Mouse (Mus musculus) embryonic facial prominence, embryonic 10.5 days (tissue): ENCODE results near the gene Slc44a5. TPM values are rescaled to one million over a fixed set of nuclear protein-coding genes. Genes with fewer than 3 reads are reported as not detected.
A peak's percentile ranks its signal among the peaks of the same experiment; 100 is the strongest.

Source experiments
- DNase-seq: peaks from one replicate; pipeline ENCODE4 v3.0.0-alpha.2; 2017; ENCODE audit warnings: low spot score
- H3K27ac ChIP-seq: fragments of 300-500 bp; sonication (generic); replicated peaks from 2 replicates; pipeline ENCODE4 v1.5.1; 2016; ENCODE audit warnings: mild to moderate bottlenecking
- H3K27me3 ChIP-seq: fragments of 300-500 bp; sonication (generic); replicated peaks from 2 replicates; pipeline ENCODE4 v1.6.1; 2016; ENCODE audit warnings: low read depth, mild to moderate bottlenecking; ENCODE audit not compliant: poor library complexity, severe bottlenecking
- H3K36me3 ChIP-seq: fragments of 300-500 bp; sonication (generic); replicated peaks from 2 replicates; pipeline ENCODE4 v1.6.1; 2016; ENCODE audit warnings: mild to moderate bottlenecking, moderate library complexity
- H3K4me1 ChIP-seq: fragments of 300-500 bp; sonication (generic); 2 replicates; pipeline ENCODE4 v1.6.1; 2016
- H3K4me3 ChIP-seq: fragments of 300-500 bp; sonication (generic); 2 replicates; pipeline ENCODE4 v1.5.1; 2016; ENCODE audit warnings: mild to moderate bottlenecking, moderate library complexity
- H3K9me3 ChIP-seq: fragments of 300-500 bp; sonication (generic); 2 replicates; pipeline ENCODE4 v1.6.1; 2016; ENCODE audit warnings: mild to moderate bottlenecking
- WGBS: fragments of 180-500 bp; shearing (Covaris S2); methylation state at CpG from one replicate; pipeline ENCODE4 v1.1.7; 2016; 5-methylcytosine and 5-hydroxymethylcytosine counted together
- polyA plus RNA-seq: library from polyadenylated mRNA; unstranded; fragments of >200 nt; fragmentation: Nextera tagmentation; extraction: Ambion mirVana; gene quantifications from 2 replicates; pipeline ENCODE4 v1.2.1, GENCODE M21; 2016

The Slc44a5 gene
- polyA plus RNA-seq, 1 experiment from 2014 or later, result 0.56 TPM

- no peaks in the 10 kb centered on the region for H3K9me3 ChIP-seq
- H3K4me1 ChIP-seq, result peaks cover 26% of the 10 kb centered on the region
- H3K4me3 ChIP-seq, result no peak overlapping the region
- H3K36me3 ChIP-seq, result no peaks in the 10 kb centered on the region
- no peak overlapping the region for H3K27ac ChIP-seq
- 74% methylated on average over 4 of the region's 4 CpGs for WGBS
- DNase-seq, result no peak
- no peaks in the 10 kb centered on the region for H3K27me3 ChIP-seq
Measured at GRCm38 (mm10) chr3:153947271-153947670, 26.0 kb upstream of the Slc44a5 start.

- Histone ChIP-seq H3K4me1 (peaks cover 17% of the 10 kb centered on the region), H3K27ac (no peak overlapping the region), H3K4me3 (no peak overlapping the region), H3K9me3 (no peaks in the 10 kb centered on the region), H3K27me3 (no peaks in the 10 kb centered on the region), H3K36me3 (no peaks in the 10 kb centered on the region)
- no peak for DNase-seq
- 83% methylated on average over 2 of the region's 2 CpGs for WGBS
Measured at GRCm38 (mm10) chr3:153948176-153948575, 25.1 kb upstream of the Slc44a5 start.

GRCm38 (mm10) chr3:153957916-153958315, 15.3 kb upstream of the Slc44a5 start:
- no peak overlapping the region for H3K4me3 ChIP-seq
- no peaks in the 10 kb centered on the region for H3K27me3 ChIP-seq
- no peak for DNase-seq
- H3K36me3 ChIP-seq, result no peaks in the 10 kb centered on the region
- H3K27ac ChIP-seq, result no peak overlapping the region
- H3K4me1 ChIP-seq, result no peaks in the 10 kb centered on the region
- H3K9me3 ChIP-seq, result no peaks in the 10 kb centered on the region
- 87% methylated on average over 5 of the region's 5 CpGs for WGBS

DNA sequence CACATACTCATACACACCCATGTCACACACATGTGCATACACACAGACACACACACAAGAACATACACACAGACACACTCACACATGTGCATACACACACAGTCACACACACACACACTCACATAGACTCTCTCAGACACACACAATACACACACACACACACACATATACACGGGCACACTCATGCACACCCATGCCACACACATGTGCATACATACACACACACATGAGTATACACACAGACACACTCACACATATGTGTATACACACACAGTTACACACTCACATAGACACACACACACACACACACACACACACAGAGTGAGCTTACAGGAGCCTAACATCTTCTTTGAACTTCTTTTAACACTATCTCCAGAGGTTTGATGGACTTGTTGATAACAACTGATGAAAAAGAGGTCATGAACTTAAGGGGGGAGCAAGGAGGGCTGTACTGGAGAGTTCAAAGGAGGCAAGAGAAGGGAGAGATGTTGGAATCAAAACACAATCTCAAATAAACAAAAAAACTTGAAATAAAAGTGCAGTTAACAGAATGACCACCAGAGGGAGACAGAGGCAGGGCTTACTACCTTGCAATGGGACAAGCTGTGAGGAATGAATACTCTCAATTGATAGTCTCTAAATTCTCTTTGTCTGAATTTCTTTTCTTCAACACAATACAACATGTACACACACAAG, 14.1 kb upstream of the Slc44a5 start:
- 93% methylated on average over 1 of the region's 1 CpGs for WGBS
- no peaks in the 10 kb centered on the region for H3K4me1 ChIP-seq
- no peak overlapping the region for H3K4me3 ChIP-seq
- no peak overlapping the region for H3K27ac ChIP-seq
- no peaks in the 10 kb centered on the region for H3K9me3 ChIP-seq
- DNase-seq, result no peak
- no peaks in the 10 kb centered on the region for H3K36me3 ChIP-seq
- no peaks in the 10 kb centered on the region for H3K27me3 ChIP-seq

- Histone ChIP-seq H3K27me3 (no peaks in the 10 kb centered on the region), H3K36me3 (no peaks in the 10 kb centered on the region), H3K9me3 (no peaks in the 10 kb centered on the region), H3K4me1 (no peaks in the 10 kb centered on the region), H3K4me3 (no peak overlapping the region), H3K27ac (no peak overlapping the region)
- 89% methylated on average over 9 of the region's 9 CpGs for WGBS
- DNase-seq, result no peak
Measured at GRCm38 (mm10) chr3:153959731-153960207, 13.5 kb upstream of the Slc44a5 start.

GRCm38 (mm10) chr3:153960884-153961283, 12.4 kb upstream of the Slc44a5 start:
- 84% methylated on average over 2 of the region's 2 CpGs for WGBS
- no peaks in the 10 kb centered on the region for H3K9me3 ChIP-seq
- no peaks in the 10 kb centered on the region for H3K4me1 ChIP-seq
- no peaks in the 10 kb centered on the region for H3K27me3 ChIP-seq
- DNase-seq, result no peak
- no peaks in the 10 kb centered on the region for H3K36me3 ChIP-seq
- no peak overlapping the region for H3K4me3 ChIP-seq
- H3K27ac ChIP-seq, result no peak overlapping the region

GRCm38 (mm10) chr3:153961632-153962389, 11.4 kb upstream of the Slc44a5 start:
- no peaks in the 10 kb centered on the region for H3K4me1 ChIP-seq
- no peak overlapping the region for H3K4me3 ChIP-seq
- WGBS, result 69% methylated on average over 6 of the region's 6 CpGs
- H3K27ac ChIP-seq, result no peak overlapping the region
- no peaks in the 10 kb centered on the region for H3K9me3 ChIP-seq
- peak; percentile 28 for DNase-seq
- no peaks in the 10 kb centered on the region for H3K27me3 ChIP-seq
- no peaks in the 10 kb centered on the region for H3K36me3 ChIP-seq

DNA sequence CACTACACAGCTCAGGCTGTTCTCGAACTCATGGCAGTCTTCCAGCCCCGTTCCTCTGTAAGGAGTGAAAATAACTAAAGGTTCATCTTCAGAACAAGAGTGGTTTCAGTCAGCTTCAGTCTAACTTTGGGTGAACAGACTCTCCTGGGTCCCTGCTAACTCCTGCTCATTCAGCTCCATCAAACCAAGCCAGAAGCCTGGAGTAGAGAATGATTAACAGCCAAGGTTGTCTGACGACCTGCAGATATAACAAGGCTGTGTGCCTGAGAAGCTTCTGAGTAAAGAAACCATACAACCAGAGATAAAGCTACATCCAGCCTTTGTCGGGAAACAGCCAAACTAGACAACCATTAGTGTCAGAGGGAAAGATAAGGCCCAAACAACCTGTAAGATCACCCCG, 5.8 kb upstream of the Slc44a5 start:
- DNase-seq, result no peak
- no peaks in the 10 kb centered on the region for H3K36me3 ChIP-seq
- WGBS, result 86% methylated on average over 5 of the region's 5 CpGs
- H3K27ac ChIP-seq, result no peak overlapping the region
- no peak overlapping the region for H3K4me3 ChIP-seq
- peaks cover 15% of the 10 kb centered on the region for H3K27me3 ChIP-seq
- no peaks in the 10 kb centered on the region for H3K9me3 ChIP-seq
- H3K4me1 ChIP-seq, result no peaks in the 10 kb centered on the region

DNA sequence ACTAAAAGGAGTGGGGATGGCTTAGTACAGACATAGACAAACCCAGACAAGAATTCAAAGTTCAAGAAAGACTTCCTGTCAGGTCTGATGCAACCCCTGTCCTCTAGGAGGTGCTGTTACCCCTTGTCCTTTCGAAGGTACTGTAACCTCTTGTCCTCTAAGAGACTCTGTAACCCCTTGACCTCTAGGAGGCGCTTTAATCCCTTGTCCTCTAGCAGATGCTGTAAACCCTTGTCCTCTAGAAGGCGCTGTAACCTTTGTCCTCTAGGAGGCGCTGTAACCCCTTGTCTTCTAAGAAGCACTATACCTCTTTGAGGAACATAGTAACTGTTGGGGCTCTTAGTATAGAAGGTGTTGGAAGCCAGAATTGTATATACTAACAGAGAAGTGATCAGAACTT, 4.7 kb upstream of the Slc44a5 start:
- Histone ChIP-seq H3K4me1 (peaks cover 9% of the 10 kb centered on the region), H3K27ac (no peak overlapping the region), H3K9me3 (no peaks in the 10 kb centered on the region), H3K4me3 (no peak overlapping the region), H3K27me3 (peaks cover 26% of the 10 kb centered on the region), H3K36me3 (no peaks in the 10 kb centered on the region)
- 38% methylated on average over 4 of the region's 4 CpGs for whole genome bisulfite sequencing
- DNase-seq, result peak; percentile 40

- WGBS, result 89% methylated on average over 4 of the region's 4 CpGs
- H3K4me3 ChIP-seq, result no peak overlapping the region
Measured at GRCm38 (mm10) chr3:153969451-153969850, 3.8 kb upstream of the Slc44a5 start.

DNA sequence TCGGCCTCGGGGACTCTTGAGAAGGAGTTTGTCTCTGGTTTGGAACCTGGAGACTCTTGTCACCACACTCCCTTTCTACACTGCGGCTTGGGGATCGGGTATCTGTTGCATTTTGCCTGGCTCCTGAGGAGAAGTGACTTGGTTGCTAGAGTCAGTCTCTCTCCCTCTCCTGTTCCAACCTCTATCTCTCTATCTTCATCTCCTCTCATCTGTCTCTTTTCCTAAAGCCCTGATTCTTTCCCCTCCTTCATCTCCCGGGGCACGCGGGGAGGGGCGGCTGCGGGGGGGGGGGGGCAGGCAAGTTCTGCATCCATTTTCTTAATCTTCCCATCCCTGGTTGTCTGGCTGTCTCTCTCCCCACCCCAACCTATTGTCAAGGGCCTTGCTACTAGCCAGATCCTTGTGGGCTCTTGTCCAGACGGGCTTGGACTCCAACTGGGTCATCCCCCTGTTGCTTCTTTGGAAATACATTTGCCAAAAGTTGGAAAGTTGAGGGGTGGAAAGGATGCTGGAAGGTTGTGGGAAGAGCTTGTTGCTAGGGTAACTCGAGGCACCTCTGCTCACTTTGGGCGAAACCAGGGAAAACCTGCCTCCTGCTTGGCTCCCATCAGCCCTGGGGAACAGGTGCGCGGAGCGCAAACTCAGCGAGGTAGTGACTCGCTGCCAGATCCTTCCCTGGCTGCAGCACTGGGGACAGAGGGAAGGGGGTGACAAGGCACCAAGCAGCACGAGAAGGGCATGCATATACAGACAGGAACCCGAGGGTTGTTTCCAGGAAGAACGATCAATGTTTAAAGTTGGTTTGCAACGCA, 919 bp downstream of the Slc44a5 start:
- peak; percentile 17 for DNase-seq
- H3K27ac ChIP-seq, result peak overlapping the region; percentile 72
- 4% methylated on average over 21 of the region's 21 CpGs for WGBS

More at GRCm38 (mm10) chr3:153969451-153969850, 3.8 kb upstream of the Slc44a5 start:
- Histone ChIP-seq H3K9me3 (no peaks in the 10 kb centered on the region), H3K36me3 (no peaks in the 10 kb centered on the region), H3K27me3 (peaks cover 35% of the 10 kb centered on the region), H3K4me1 (peaks cover 18% of the 10 kb centered on the region), H3K27ac (no peak overlapping the region)
- no peak for DNase-seq

GRCm38 (mm10) chr3:153975060-153975459, 1.8 kb downstream of the Slc44a5 start:
- H3K36me3 ChIP-seq, result no peaks in the 10 kb centered on the region
- no peak overlapping the region for H3K27ac ChIP-seq
- no peaks in the 10 kb centered on the region for H3K9me3 ChIP-seq
- DNase-seq, result no peak
- peaks cover 29% of the 10 kb centered on the region for H3K4me1 ChIP-seq
- WGBS, result 5% methylated on average over 6 of the region's 6 CpGs
- peaks cover 65% of the 10 kb centered on the region for H3K27me3 ChIP-seq
- H3K4me3 ChIP-seq, result no peak overlapping the region

More for the DNA sequence above, 919 bp downstream of the Slc44a5 start:
- no peaks in the 10 kb centered on the region for H3K9me3 ChIP-seq
- H3K27me3 ChIP-seq, result peaks cover 65% of the 10 kb centered on the region
- H3K4me1 ChIP-seq, result peaks cover 29% of the 10 kb centered on the region
- peak overlapping the region; percentile 69 for H3K4me3 ChIP-seq
- H3K36me3 ChIP-seq, result no peaks in the 10 kb centered on the region
